Mouse (Mus musculus): Measurements from ENCODE around the gene Defb30. TPM values are rescaled to one million over a fixed set of nuclear protein-coding genes. Genes with fewer than 3 reads are reported as not detected.

Gene Defb30
- polyA plus RNA-seq (2012; rRNA removed): not detected in 2 replicates

GRCm38 (mm10) chr14:63049910-63050370 lies at the start of gene Defb30:
Gene Defb30, minus strand, starts transcription at chr14:63049960.

DNA sequence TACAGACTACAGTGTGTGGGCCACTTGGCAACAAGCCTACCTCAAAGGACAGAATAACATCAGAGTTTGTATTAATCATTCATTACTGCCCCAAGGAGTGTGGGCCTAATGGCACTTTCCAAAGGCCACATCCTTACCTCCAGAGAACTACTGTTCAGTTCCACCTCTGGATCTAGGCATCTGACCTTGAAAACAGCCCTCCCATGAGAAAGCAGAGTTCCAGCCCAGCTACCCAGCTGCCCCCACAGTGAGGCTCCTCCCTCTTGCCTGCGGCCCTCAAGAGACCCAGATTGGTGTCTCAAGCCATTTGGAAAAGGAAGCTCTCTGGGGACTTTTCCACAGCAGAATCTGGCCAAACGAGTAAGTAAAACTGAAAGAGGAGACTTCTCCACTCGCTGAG lies 3.1 kb downstream of the Defb30 start, which contains the start of gene Defb42:
Defb42 (plus strand) TSS at position 301 of the 400 bp plus-strand sequence.

GRCm38 (mm10) chr14:63011471-63011870 lies 38.3 kb downstream of the Defb30 start, which contains the start of gene Defb43:
Gene Defb43, plus strand, starts transcription at chr14:63011771.

DNA sequence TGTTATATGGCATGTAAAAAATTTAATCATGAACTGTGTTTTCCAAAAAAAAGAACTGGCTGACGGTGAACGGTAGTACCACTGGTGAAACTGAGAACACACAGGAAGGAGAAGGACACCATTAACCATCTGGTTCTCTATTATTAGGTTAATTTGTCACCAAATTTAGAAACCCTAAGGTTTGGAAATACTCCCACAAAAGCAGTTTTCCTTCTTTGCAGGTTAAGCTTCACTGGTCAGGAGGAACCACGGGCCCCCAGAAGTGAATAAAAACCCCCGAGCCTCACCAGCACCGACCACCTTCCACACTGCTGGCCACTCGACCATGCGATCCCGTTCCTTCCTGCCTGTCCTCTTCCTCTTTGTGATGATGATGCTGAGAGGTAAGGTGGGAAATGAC lies 52.0 kb downstream of the Defb30 start, which contains the start of gene Defb47:
Defb47 (plus strand) TSS at position 301 of the 400 bp plus-strand sequence.

DNA sequence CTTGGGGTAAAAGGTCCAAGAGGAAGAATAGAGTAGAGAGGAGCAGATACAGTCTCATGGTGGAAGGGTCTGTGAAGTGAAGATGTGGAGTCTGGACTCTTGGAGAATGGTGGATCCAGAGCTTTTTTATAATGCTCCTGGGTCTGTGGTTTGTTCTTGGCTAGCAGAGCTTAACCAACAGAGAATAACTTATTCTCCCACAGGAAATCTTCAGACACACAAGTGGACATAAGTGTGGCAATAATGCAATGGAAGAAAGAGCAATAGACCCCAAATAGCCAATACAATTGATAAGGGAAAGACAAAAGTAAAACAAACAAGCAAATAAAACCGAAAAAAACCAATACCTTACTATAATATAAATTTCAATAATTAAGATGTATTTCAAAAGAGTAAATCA lies 65.3 kb downstream of the Defb30 start, which contains the start of gene Defb48:
Defb48 (minus strand) TSS at position 101 of the 400 bp plus-strand sequence.

Other genes starting within 250 kb of the Defb30 start
- 10.3 and 14.2 TPM in 2 replicates for gene Wdfy2, start 212.3 kb downstream of the Defb30 start, polyA plus RNA-seq (2012; rRNA removed)
- gene Defb48, start 65.5 kb downstream of the Defb30 start, polyA plus RNA-seq (2012; rRNA removed): 0.14 TPM in 1 of 2 replicates, not detected in the other
- gene Defb47, start 51.9 kb downstream of the Defb30 start, polyA plus RNA-seq (2012; rRNA removed): not detected in 2 replicates
- not detected in 2 replicates for gene Defb43, start 38.2 kb downstream of the Defb30 start, polyA plus RNA-seq (2012; rRNA removed)
- gene Defb42, start 3.0 kb downstream of the Defb30 start, polyA plus RNA-seq (2012; rRNA removed): 0.17 and 0.21 TPM in 2 replicates

Data from central nervous system, embryonic 11.5 days (tissue).